Mouse (Mus musculus) cerebellum, adult 2 months (tissue): Measurements from ENCODE around the gene Tmem94.

Source experiments
- CTCF ChIP-seq: fragments of 200-500 bp; IDR thresholded peaks from 2 replicates; pipeline ENCODE4 v1.5.1; 2011; ENCODE audit warnings: low read depth, mild to moderate bottlenecking, control low read depth, low read length, moderate library complexity, borderline replicate concordance; ENCODE audit not compliant: insufficient read depth
- POLR2A ChIP-seq: fragments of 200-500 bp; IDR thresholded peaks from 2 replicates; pipeline ENCODE4 v1.6.1; 2011; ENCODE audit warnings: low read length, control low read depth, borderline replicate concordance; ENCODE audit not compliant: insufficient read depth

GRCm38 (mm10) chr11:115796898-115797297, 31.7 kb downstream of the Tmem94 start:
- TF ChIP-seq CTCF (no peak), POLR2A (no peak)
